Mouse (Mus musculus): ENCODE data around the gene Isyna1.

GRCm38 (mm10) chr8:70646775-70647174 is 52.6 kb downstream of the Isyna1 start:
- TF ChIP-seq CTCF (IDR thresholded peaks at IDR 0.05; ENCODE audit: extremely low read depth, insufficient read depth, low read length) (no peak), POLR2A (IDR thresholded peaks at IDR 0.05; ENCODE audit: extremely low read depth, insufficient read depth, low read length) (no peak)
